Mouse (Mus musculus) limb, embryonic 11.5 days (tissue): ENCODE results near the gene E2f4. TPM values are rescaled to one million over a fixed set of nuclear protein-coding genes. Genes with fewer than 3 reads are reported as not detected.
A peak's percentile ranks its signal among the peaks of the same experiment; 100 is the strongest.

Source experiments
- ATAC-seq: fragments of 200-750 bp; cut with Nextera tagmentation; 2 replicates; pipeline ENCODE4 v1.8.0; 2017; ENCODE audit warnings: low read depth; ENCODE audit not compliant: insufficient number of reproducible peaks, low FRiP score, low TSS enrichment
- DNase-seq: peaks from one replicate; pipeline ENCODE4 v3.0.0-alpha.2; 2015; ENCODE audit warnings: low spot score
- H3K27ac ChIP-seq: fragments of 300-500 bp; sonication (generic); replicated peaks from 2 replicates; pipeline ENCODE4 v1.5.1; 2014; ENCODE audit warnings: low read depth, mild to moderate bottlenecking, low read length
- H3K27me3 ChIP-seq: fragments of 300-500 bp; sonication (generic); 2 replicates; pipeline ENCODE4 v1.6.1; 2014; ENCODE audit warnings: mild to moderate bottlenecking, low read length, mixed read lengths; ENCODE audit not compliant: control insufficient read depth, insufficient read depth
- H3K36me3 ChIP-seq: fragments of 300-500 bp; sonication (generic); 2 replicates; pipeline ENCODE4 v1.6.1; 2014; ENCODE audit warnings: mild to moderate bottlenecking, low read length, moderate library complexity, mixed read lengths; ENCODE audit not compliant: control insufficient read depth, insufficient read depth
- H3K4me1 ChIP-seq: fragments of 300-500 bp; sonication (generic); 2 replicates; pipeline ENCODE4 v1.6.1; 2014; ENCODE audit warnings: low read length, mixed read lengths; ENCODE audit not compliant: control insufficient read depth, insufficient read depth
- H3K4me2 ChIP-seq: fragments of 300-500 bp; sonication (generic); 2 replicates; pipeline ENCODE4 v1.6.1; 2014; ENCODE audit warnings: low read depth, mild to moderate bottlenecking, moderate library complexity; ENCODE audit not compliant: severe bottlenecking
- H3K4me3 ChIP-seq: fragments of 300-500 bp; sonication (generic); 2 replicates; pipeline ENCODE4 v1.5.1; 2014; ENCODE audit warnings: low read depth, low read length
- H3K9ac ChIP-seq: fragments of 300-500 bp; sonication (generic); 2 replicates; pipeline ENCODE4 v1.6.1; 2014; ENCODE audit warnings: mild to moderate bottlenecking, low read length
- H3K9me3 ChIP-seq: fragments of 300-500 bp; sonication (generic); 2 replicates; pipeline ENCODE4 v1.6.1; 2016; ENCODE audit warnings: low read length; ENCODE audit not compliant: control insufficient read depth
- WGBS: fragments of 180-500 bp; shearing (Covaris S2); extraction: QIAGEN DNeasy Blood & Tissue Kit; methylation state at CpG from one replicate; pipeline ENCODE4 v1.1.7; 2014; 5-methylcytosine and 5-hydroxymethylcytosine counted together
- polyA plus RNA-seq: library from polyadenylated mRNA; unstranded; fragments of >200 nt; fragmentation: Nextera tagmentation; extraction: Ambion mirVana; gene quantifications from 2 replicates; pipeline ENCODE4 v1.2.1, GENCODE M21; 2014

E2f4 gene
- polyA plus RNA-seq, 1 experiment from 2014 or later: 132 TPM

GRCm38 (mm10) chr8:105276292-105277120 is 21.0 kb upstream of the E2f4 start:
- Histone ChIP-seq H3K27ac (no peak overlapping the region), H3K36me3 (no peaks in the 10 kb centered on the region; the same call in 1 of the 2 replicates), H3K9ac (0 out of 2 replicates have a peak overlapping the region, but pooled peaks have one; percentile 9), H3K9me3 (no peaks in the 10 kb centered on the region), H3K4me2 (peak overlapping the region; percentile 65), H3K4me3 (peak overlapping the region; percentile 36), H3K4me1 (peaks cover 11% of the 10 kb centered on the region; the same call in 1 of the 2 replicates), H3K27me3 (peaks cover 83% of the 10 kb centered on the region)
- whole genome bisulfite sequencing: 2% methylated on average over 30 of the region's 30 CpGs
- DNase-seq: peak; percentile 74
- peak; percentile 35; the same call in 1 of the 2 replicates for ATAC-seq

DNA sequence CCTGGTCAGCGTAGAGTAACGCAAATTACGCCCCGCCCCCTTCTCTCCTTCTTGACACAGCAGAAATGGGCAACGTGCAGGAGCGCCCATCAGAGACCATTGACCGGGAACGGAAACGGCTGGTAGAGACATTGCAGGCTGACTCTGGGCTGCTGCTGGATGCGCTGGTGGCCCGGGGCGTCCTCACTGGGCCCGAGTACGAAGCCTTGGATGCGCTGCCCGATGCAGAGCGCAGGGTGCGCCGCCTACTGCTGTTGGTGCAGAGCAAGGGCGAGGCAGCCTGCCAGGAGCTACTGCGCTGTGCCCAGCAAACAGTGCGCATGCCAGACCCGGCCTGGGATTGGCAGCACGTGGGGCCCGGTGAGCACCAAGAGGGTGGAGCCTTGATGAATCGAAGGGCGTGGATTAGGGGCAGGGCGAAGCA is 18.5 kb upstream of the E2f4 start:
- peak overlapping the region; percentile 31 for H3K4me2 ChIP-seq
- H3K4me1 ChIP-seq: peaks cover 11% of the 10 kb centered on the region; the same call in 1 of the 2 replicates
- H3K9ac ChIP-seq: no peak overlapping the region
- DNase-seq (no peak), ATAC-seq (no peak)
- H3K27ac ChIP-seq: no peak overlapping the region
- no peaks in the 10 kb centered on the region; the same call in 1 of the 2 replicates for H3K36me3 ChIP-seq
- 4% methylated on average over 28 of the region's 28 CpGs for WGBS
- no peaks in the 10 kb centered on the region for H3K9me3 ChIP-seq
- H3K27me3 ChIP-seq: peaks cover 61% of the 10 kb centered on the region
- peak overlapping the region; percentile 12; the same call in 1 of the 2 replicates for H3K4me3 ChIP-seq

GRCm38 (mm10) chr8:105280567-105280966 is 16.9 kb upstream of the E2f4 start:
- no peak overlapping the region for H3K4me3 ChIP-seq
- ATAC-seq (no peak), DNase-seq (no peak)
- 75% methylated on average over 3 of the region's 3 CpGs for WGBS
- no peak overlapping the region for H3K9ac ChIP-seq
- no peaks in the 10 kb centered on the region for H3K9me3 ChIP-seq
- H3K27me3 ChIP-seq: peaks cover 46% of the 10 kb centered on the region
- no peaks in the 10 kb centered on the region; the same call in 1 of the 2 replicates for H3K36me3 ChIP-seq
- H3K27ac ChIP-seq: no peak overlapping the region
- H3K4me1 ChIP-seq: peaks cover 11% of the 10 kb centered on the region; the same call in 1 of the 2 replicates
- H3K4me2 ChIP-seq: no peak overlapping the region

DNA sequence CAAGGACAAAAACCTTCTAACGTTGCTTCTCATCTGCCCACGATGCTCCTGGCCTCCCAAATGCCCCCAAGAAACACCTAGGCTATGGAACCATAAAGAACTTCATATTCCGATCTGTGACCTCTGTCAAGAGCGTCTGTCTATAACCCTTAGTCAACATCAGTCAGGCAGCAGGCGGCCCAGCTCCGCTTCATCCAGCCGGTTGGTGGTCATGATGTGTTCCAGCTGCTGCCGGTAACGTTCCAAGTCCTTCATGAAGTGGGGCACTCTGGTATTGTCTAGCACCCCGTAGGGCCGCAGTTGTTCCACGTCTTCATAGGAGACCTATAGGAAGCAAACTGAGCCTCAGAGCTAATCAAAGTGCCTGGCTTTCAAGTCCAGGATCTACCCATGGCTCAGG is 15.6 kb upstream of the E2f4 start:
- no peak overlapping the region for H3K9ac ChIP-seq
- no peak overlapping the region for H3K4me3 ChIP-seq
- ATAC-seq (no peak), DNase-seq (no peak)
- H3K36me3 ChIP-seq: no peaks in the 10 kb centered on the region; the same call in 1 of the 2 replicates
- no peak overlapping the region for H3K27ac ChIP-seq
- no peak overlapping the region for H3K4me2 ChIP-seq
- peaks cover 33% of the 10 kb centered on the region for H3K27me3 ChIP-seq
- H3K9me3 ChIP-seq: no peaks in the 10 kb centered on the region
- WGBS: 90% methylated on average over 12 of the region's 12 CpGs
- peaks cover 6% of the 10 kb centered on the region; the same call in 1 of the 2 replicates for H3K4me1 ChIP-seq

DNA sequence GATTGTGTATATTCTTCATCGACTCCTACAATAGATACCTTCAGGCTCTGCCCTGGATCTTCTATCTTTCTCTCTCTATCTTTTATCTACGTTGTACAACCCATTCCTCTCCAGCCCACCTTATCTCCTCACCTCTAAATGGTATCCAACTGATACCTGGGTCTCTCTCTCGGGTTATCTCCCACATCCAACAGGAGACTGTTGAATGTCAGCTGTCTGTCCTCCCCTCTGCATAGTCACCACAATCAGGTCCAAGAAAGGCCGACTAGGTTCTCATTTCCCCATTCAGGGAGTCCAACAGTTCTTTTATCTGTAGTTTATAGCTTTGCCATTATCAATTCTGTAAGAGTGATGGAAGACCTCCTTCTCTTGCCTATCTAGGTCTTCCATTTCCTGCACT is 15.2 kb upstream of the E2f4 start:
- 84% methylated on average over 4 of the region's 4 CpGs for WGBS
- Histone ChIP-seq H3K4me3 (no peak overlapping the region), H3K36me3 (no peaks in the 10 kb centered on the region; the same call in 1 of the 2 replicates), H3K27me3 (peaks cover 29% of the 10 kb centered on the region), H3K27ac (no peak overlapping the region), H3K4me2 (no peak overlapping the region), H3K4me1 (peaks cover 6% of the 10 kb centered on the region; the same call in 1 of the 2 replicates), H3K9me3 (no peaks in the 10 kb centered on the region), H3K9ac (no peak overlapping the region)
- ATAC-seq: no peak
- no peak for DNase-seq

GRCm38 (mm10) chr8:105283074-105283473 is 14.4 kb upstream of the E2f4 start:
- 15% methylated on average over 23 of the region's 23 CpGs for WGBS
- H3K4me3 ChIP-seq: no peak overlapping the region
- peaks cover 21% of the 10 kb centered on the region for H3K27me3 ChIP-seq
- ATAC-seq (0 out of 2 replicates have a peak, but pooled peaks have one; percentile 18), DNase-seq (peak; percentile 68)
- H3K4me2 ChIP-seq: no peak overlapping the region
- H3K9me3 ChIP-seq: no peaks in the 10 kb centered on the region
- peaks cover 6% of the 10 kb centered on the region; the same call in 1 of the 2 replicates for H3K4me1 ChIP-seq
- no peak overlapping the region for H3K27ac ChIP-seq
- H3K36me3 ChIP-seq: no peaks in the 10 kb centered on the region; the same call in 1 of the 2 replicates
- H3K9ac ChIP-seq: no peak overlapping the region

- H3K4me3 ChIP-seq: no peak overlapping the region
- no peaks in the 10 kb centered on the region; the same call in 1 of the 2 replicates for H3K36me3 ChIP-seq
These were observed 11.9 kb upstream of the E2f4 start for GRCm38 (mm10) chr8:105285514-105285913.

DNA sequence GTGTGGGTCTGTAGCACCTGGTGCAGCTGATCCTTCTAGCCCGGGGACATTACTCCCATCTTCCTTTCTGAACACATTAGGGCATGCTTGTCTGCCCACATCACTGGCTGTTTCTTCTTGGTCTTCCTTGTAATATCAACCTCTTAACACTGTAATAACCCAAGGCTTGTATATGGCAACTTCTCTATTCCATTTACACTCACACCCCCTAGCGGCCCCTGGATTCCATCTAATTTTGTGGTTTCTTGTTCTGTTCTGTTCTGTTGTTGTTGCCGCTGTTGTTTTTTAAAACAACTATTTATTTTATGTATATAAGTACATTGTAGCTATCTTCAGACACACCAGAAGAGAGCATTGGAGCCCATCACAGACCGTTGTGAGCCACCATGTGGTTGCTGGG is 10.6 kb upstream of the E2f4 start:
- Histone ChIP-seq H3K36me3 (no peaks in the 10 kb centered on the region), H3K9me3 (no peaks in the 10 kb centered on the region), H3K4me1 (peaks cover 6% of the 10 kb centered on the region), H3K27ac (no peak overlapping the region), H3K4me3 (no peak overlapping the region), H3K27me3 (peaks cover 12% of the 10 kb centered on the region), H3K9ac (no peak overlapping the region), H3K4me2 (no peak overlapping the region)
- ATAC-seq (no peak), DNase-seq (no peak)
- WGBS: 93% methylated on average over 4 of the region's 4 CpGs

More at GRCm38 (mm10) chr8:105285514-105285913, 11.9 kb upstream of the E2f4 start:
- H3K9me3 ChIP-seq: no peaks in the 10 kb centered on the region
- WGBS: 54% methylated on average over 12 of the region's 12 CpGs
- H3K4me2 ChIP-seq: no peak overlapping the region
- H3K9ac ChIP-seq: no peak overlapping the region
- peaks cover 8% of the 10 kb centered on the region for H3K27me3 ChIP-seq
- DNase-seq (no peak), ATAC-seq (no peak)
- no peak overlapping the region for H3K27ac ChIP-seq
- peaks cover 6% of the 10 kb centered on the region for H3K4me1 ChIP-seq
